Mouse (Mus musculus) forebrain, embryonic 13.5 days (tissue): ENCODE results near the gene Etv4. TPM values are rescaled to one million over a fixed set of nuclear protein-coding genes. Genes with fewer than 3 reads are reported as not detected.
A peak's percentile ranks its signal among the peaks of the same experiment; 100 is the strongest.

ENCODE experiments used
- ATAC-seq: fragments of 200-750 bp; cut with Nextera tagmentation; 2 replicates; pipeline ENCODE4 v1.8.0; 2017
- H3K27ac ChIP-seq: fragments of 300-500 bp; sonication (generic); 2 replicates; pipeline ENCODE4 v1.5.1; 2015; ENCODE audit warnings: inconsistent platforms, mild to moderate bottlenecking, moderate library complexity
- H3K27me3 ChIP-seq: fragments of 300-500 bp; sonication (generic); 2 replicates; pipeline ENCODE4 v1.6.1; 2015; ENCODE audit warnings: mild to moderate bottlenecking, inconsistent platforms
- H3K36me3 ChIP-seq: fragments of 300-500 bp; sonication (generic); 2 replicates; pipeline ENCODE4 v1.6.1; 2015; ENCODE audit warnings: mild to moderate bottlenecking, inconsistent platforms; ENCODE audit not compliant: poor library complexity, severe bottlenecking
- H3K4me1 ChIP-seq: fragments of 300-500 bp; sonication (generic); 2 replicates; pipeline ENCODE4 v1.6.1; 2015; ENCODE audit warnings: inconsistent platforms
- H3K4me2 ChIP-seq: fragments of 300-500 bp; sonication (generic); 2 replicates; pipeline ENCODE4 v1.6.1; 2015; ENCODE audit warnings: inconsistent platforms, mild to moderate bottlenecking, moderate library complexity
- H3K4me3 ChIP-seq: fragments of 300-500 bp; sonication (generic); 2 replicates; pipeline ENCODE4 v1.5.1; 2015; ENCODE audit warnings: mild to moderate bottlenecking, inconsistent platforms
- H3K9ac ChIP-seq: fragments of 300-500 bp; sonication (generic); 2 replicates; pipeline ENCODE4 v1.6.1; 2015; ENCODE audit warnings: mild to moderate bottlenecking, inconsistent platforms
- H3K9me3 ChIP-seq: fragments of 300-500 bp; sonication (generic); replicated peaks from 2 replicates; pipeline ENCODE4 v1.6.1; 2016; ENCODE audit warnings: inconsistent platforms
- WGBS: fragments of 180-500 bp; shearing (Covaris S2); methylation state at CpG from one replicate; pipeline ENCODE4 v1.1.7; 2015; 5-methylcytosine and 5-hydroxymethylcytosine counted together
- polyA plus RNA-seq: library from polyadenylated mRNA; unstranded; fragments of >200 nt; fragmentation: Nextera tagmentation; extraction: Ambion mirVana; gene quantifications from 2 replicates; pipeline ENCODE4 v1.2.1, GENCODE M21; 2015

Gene Etv4
- 2.4 and 3.3 TPM in 2 replicates for polyA plus RNA-seq

DNA sequence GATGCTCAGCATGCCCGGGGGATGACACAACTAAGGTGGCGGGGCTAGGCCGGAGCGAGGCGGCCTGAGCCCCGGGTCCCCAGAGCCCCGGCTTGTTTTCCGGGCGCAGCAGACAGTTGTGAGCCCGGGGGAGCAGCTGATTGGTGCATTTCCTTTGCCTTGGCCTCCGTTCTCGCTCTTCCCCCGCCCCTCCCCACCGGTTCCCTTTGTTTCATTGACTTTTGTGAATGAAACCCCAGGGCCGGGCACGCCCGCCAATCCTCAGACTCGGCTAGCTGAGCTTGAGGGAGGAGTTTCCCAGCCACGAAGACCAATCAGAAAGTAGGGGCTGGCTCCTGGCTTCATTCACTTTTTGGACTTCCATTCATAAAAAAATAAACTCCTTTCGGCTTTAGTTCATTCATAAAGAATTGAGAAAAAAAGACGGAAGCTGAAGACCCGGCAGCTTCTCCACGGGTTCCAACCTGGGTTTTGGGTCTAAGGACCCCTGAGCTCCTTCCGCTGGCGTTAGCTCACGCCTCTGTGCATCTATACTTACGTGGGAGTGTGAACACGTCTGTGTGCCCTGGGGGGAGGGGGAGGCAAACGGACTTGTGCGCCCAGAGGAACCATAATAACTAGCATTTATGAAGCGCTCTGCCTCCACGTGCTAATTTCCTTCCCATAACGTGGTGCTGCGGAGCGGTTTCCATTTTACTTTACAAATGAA is at the start of gene Etv4:
TSS of gene Etv4 (minus strand) at position 229 of the 709 bp plus-strand sequence.
- H3K4me3 ChIP-seq = peak within 1 kb of the TSS; percentile 51
- peak; percentile 96 for ATAC-seq
- H3K9ac ChIP-seq = peak within 1 kb of the TSS; percentile 43
- peak within 1 kb of the TSS; percentile 96 for H3K4me2 ChIP-seq
- H3K27me3 ChIP-seq = peaks cover 87% of the 10 kb centered on the region
- no peaks in the 10 kb centered on the region for H3K36me3 ChIP-seq
- no peaks in the 10 kb centered on the region for H3K9me3 ChIP-seq
- WGBS = under 1% methylated on average over 35 of the region's 35 CpGs
- peaks cover 25% of the 10 kb centered on the region for H3K4me1 ChIP-seq
- no peak within 1 kb of the TSS for H3K27ac ChIP-seq

DNA sequence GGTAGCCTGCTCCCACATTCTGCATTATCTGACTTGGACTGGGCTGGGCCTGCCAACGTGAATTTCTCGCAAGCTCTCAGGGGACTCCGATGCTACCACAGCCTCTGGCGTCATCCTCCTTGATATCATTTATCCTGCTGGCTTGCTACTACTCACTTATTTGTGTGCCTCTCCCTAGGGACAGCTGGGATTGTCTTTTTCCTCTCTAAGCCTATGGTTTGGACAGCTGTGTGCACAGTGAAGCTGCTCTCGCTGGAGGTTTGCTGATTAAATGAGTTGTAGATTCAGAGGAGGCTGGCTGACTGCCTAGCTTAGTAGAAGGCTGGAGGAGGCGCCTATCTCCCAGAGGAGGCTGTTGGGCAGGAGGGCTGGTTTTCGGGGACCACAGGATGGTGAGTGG is 46.8 kb upstream of the Etv4 start:
- H3K27me3 ChIP-seq = no peaks in the 10 kb centered on the region
- H3K4me1 ChIP-seq = peaks cover 7% of the 10 kb centered on the region; the same call in 1 of the 2 replicates
- H3K9me3 ChIP-seq = no peaks in the 10 kb centered on the region
- H3K27ac ChIP-seq = peak overlapping the region; percentile 14; the same call in 1 of the 2 replicates
- no peak overlapping the region for H3K9ac ChIP-seq
- WGBS = 69% methylated on average over 7 of the region's 7 CpGs
- no peaks in the 10 kb centered on the region for H3K36me3 ChIP-seq
- no peak overlapping the region for H3K4me2 ChIP-seq
- no peak overlapping the region for H3K4me3 ChIP-seq
- ATAC-seq = no peak

DNA sequence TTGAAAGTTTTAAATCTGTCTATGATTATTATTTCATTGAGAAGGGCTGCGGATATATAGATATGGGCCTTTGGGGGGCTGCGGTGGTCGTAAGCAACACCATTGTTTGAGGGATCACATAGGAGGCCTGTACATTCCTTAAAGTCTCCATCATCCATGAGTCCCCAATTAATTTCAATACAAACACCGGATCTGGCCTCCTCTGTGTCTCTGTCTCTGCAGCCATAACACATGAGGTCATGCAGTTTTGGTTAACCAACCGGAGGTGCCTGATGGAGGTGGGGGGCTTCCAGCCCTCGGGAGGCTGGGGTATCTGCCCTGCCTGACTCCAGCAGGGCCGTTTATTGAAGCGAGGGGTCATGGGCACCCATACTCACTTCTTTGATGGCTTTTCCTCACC is 45.4 kb upstream of the Etv4 start:
- Histone ChIP-seq H3K36me3 (no peaks in the 10 kb centered on the region), H3K4me2 (no peak overlapping the region), H3K9ac (no peak overlapping the region), H3K4me1 (peaks cover 7% of the 10 kb centered on the region; the same call in 1 of the 2 replicates), H3K4me3 (no peak overlapping the region), H3K27me3 (no peaks in the 10 kb centered on the region), H3K27ac (no peak overlapping the region), H3K9me3 (no peaks in the 10 kb centered on the region)
- ATAC-seq = no peak
- WGBS = 64% methylated on average over 8 of the region's 8 CpGs

- no peaks in the 10 kb centered on the region for H3K9me3 ChIP-seq
- H3K4me3 ChIP-seq = no peak overlapping the region
- H3K27ac ChIP-seq = no peak overlapping the region
- WGBS = 32% methylated on average over 10 of the region's 10 CpGs
- no peaks in the 10 kb centered on the region for H3K27me3 ChIP-seq
- H3K9ac ChIP-seq = peak overlapping the region; percentile 26; the same call in 1 of the 2 replicates
- no peak for ATAC-seq
- no peak overlapping the region for H3K4me2 ChIP-seq
- no peaks in the 10 kb centered on the region for H3K36me3 ChIP-seq
- peaks cover 7% of the 10 kb centered on the region; the same call in 1 of the 2 replicates for H3K4me1 ChIP-seq
Observed at GRCm38 (mm10) chr11:101830112-101830511, 44.9 kb upstream of the Etv4 start.

DNA sequence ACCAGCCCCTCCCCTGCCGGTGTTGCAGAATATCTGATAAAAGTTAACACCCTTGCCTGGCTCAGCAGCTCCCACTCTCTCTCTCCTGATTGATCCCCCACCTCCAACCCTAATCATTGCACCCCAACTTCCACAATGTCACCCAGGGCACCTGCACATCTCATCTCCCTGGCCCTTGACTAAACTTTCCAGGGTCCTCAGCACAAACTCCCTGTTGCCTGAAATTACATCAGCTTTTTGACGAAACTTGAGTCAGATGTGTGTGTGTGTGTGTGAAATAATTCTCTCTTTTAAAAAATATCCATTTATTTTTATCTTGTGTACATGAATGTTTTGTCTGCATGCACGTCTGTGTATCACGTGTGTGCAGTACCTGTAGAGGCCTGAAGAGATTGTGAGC is 43.5 kb upstream of the Etv4 start:
- 90% methylated on average over 4 of the region's 4 CpGs for WGBS
- no peak overlapping the region for H3K4me2 ChIP-seq
- no peak overlapping the region for H3K9ac ChIP-seq
- ATAC-seq = no peak
- H3K27ac ChIP-seq = no peak overlapping the region
- no peaks in the 10 kb centered on the region for H3K27me3 ChIP-seq
- H3K4me1 ChIP-seq = peaks cover 7% of the 10 kb centered on the region; the same call in 1 of the 2 replicates
- H3K4me3 ChIP-seq = no peak overlapping the region
- H3K9me3 ChIP-seq = no peaks in the 10 kb centered on the region
- no peaks in the 10 kb centered on the region for H3K36me3 ChIP-seq

DNA sequence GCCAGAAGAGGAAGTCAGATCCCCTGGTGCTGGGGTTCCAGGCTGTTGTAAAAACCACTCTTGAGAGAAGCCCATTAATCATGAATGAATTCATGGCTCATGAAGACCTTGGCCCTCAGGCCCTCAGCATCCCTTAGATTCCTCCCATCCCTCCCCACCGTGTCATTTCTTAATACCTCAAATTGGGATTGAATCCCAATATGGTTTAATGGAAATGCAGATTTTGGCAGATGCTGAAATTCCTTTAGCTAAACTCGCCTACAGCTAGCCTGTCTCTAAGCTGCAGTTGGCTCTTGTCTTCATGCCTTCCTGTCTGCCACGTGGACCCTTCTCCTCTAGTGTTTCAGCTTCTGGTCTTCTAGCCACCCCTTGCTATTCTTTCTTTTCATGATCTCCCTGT is 38.0 kb upstream of the Etv4 start:
- Histone ChIP-seq H3K9ac (no peak overlapping the region), H3K27ac (no peak overlapping the region), H3K4me1 (no peaks in the 10 kb centered on the region), H3K27me3 (no peaks in the 10 kb centered on the region), H3K4me3 (no peak overlapping the region), H3K36me3 (no peaks in the 10 kb centered on the region), H3K9me3 (no peaks in the 10 kb centered on the region), H3K4me2 (no peak overlapping the region)
- 79% methylated on average over 3 of the region's 3 CpGs for WGBS
- no peak for ATAC-seq

DNA sequence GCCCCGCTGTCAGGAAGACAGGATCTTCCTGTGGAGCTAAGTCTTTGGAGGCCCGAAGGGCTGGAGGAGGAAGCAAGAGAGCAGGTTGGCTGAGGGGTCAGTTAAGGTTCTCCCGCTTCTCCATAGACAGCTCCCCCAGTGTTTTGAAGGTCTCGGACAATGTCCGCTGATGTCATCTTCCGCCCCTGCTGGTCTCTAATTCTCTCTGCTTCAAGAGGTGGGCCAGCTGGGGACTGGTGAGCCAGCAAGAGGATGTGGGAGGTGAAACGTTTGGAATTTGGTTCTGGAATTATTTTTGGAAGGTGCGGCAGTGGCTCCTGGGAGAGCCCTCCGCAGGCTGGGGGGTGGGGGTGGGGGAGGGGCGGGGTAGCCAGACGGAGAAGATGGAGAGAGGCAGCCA is 35.7 kb upstream of the Etv4 start:
- Histone ChIP-seq H3K4me3 (no peak overlapping the region), H3K9ac (no peak overlapping the region), H3K9me3 (no peaks in the 10 kb centered on the region), H3K27me3 (no peaks in the 10 kb centered on the region), H3K27ac (no peak overlapping the region), H3K4me1 (no peaks in the 10 kb centered on the region), H3K36me3 (no peaks in the 10 kb centered on the region), H3K4me2 (no peak overlapping the region)
- WGBS = 57% methylated on average over 11 of the region's 11 CpGs
- ATAC-seq = no peak

DNA sequence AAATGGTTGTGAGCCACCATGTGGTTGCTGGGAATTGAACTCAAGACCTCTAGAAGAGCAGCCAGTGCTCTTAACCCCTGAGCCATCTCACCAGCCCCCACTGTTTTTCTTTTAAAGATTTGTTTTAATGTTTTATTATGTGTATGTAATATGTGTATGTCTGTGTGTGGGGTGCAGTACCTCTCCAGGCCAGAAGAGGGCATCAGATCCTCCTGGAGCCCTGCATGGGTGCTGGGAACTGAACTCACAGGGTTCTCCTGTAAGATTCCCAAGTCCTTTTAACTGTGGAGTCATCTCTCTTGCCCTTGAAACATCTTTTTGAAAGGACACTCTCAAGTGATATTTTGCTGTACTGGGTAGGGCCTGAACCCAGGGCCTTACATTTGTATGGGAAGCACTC is 34.7 kb upstream of the Etv4 start:
- ATAC-seq = no peak
- H3K27ac ChIP-seq = no peak overlapping the region
- no peak overlapping the region for H3K4me3 ChIP-seq

DNA sequence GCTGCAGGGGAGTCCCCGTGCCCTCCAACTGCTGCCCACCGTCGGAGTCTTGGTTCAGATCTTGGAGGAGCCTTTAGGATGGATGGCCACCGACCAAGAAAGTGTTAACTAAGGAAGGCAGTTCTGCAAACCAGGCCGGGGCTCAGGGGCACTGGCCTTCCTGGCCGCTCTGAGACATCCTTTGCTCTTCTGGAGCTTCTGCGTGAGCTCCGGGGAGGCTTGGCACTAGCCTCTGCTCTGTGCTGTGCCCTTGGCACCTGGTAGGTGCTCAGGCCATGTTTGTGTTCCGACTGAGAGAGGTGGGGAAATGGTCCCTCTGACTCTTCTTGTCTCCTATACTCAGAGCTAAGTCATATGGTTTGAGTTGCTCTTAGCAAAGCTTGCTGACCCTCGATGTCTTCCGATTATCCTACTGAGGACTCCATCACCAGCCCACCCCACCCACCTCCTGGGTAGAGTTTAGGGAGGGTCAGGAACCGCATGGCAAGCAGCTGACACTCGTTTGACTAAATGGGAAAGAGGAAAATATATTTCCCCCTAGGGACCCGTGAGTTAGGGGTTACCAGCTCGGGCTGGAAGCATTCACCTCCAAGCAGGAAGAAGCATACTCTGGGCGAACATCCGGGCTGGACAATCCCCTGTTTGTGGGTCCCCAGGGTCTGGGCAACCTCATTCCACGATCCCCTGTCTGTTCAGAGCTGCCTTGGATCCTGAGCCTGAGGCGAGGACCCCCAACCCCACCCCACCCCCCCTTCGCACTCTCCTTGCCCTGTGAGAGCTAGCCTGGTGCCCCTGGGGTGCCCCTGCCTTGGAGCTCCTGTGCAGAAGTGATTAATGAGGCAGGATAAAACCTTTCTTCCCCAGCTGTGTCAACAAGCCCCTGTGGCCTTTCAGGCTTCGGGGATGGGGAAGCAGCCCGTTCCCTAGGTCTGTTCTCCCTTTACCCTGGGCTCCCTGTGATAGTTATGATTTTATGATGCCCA is 30.2 kb upstream of the Etv4 start:
- no peak for ATAC-seq
- Histone ChIP-seq H3K4me3 (no peak overlapping the region), H3K27ac (no peak overlapping the region), H3K36me3 (no peaks in the 10 kb centered on the region), H3K9me3 (peaks cover 3% of the 10 kb centered on the region; the same call in 1 of the 2 replicates), H3K27me3 (peaks cover 8% of the 10 kb centered on the region; the same call in 1 of the 2 replicates), H3K9ac (no peak overlapping the region), H3K4me1 (peaks cover 7% of the 10 kb centered on the region; the same call in 1 of the 2 replicates), H3K4me2 (peak overlapping the region; percentile 53; the same call in 1 of the 2 replicates)
- WGBS = 26% methylated on average over 22 of the region's 22 CpGs

More for the DNA sequence above, 34.7 kb upstream of the Etv4 start:
- Histone ChIP-seq H3K9ac (no peak overlapping the region), H3K9me3 (no peaks in the 10 kb centered on the region), H3K36me3 (no peaks in the 10 kb centered on the region), H3K4me2 (no peak overlapping the region), H3K27me3 (no peaks in the 10 kb centered on the region), H3K4me1 (peaks cover under 1% of the 10 kb centered on the region; the same call in 1 of the 2 replicates)

DNA sequence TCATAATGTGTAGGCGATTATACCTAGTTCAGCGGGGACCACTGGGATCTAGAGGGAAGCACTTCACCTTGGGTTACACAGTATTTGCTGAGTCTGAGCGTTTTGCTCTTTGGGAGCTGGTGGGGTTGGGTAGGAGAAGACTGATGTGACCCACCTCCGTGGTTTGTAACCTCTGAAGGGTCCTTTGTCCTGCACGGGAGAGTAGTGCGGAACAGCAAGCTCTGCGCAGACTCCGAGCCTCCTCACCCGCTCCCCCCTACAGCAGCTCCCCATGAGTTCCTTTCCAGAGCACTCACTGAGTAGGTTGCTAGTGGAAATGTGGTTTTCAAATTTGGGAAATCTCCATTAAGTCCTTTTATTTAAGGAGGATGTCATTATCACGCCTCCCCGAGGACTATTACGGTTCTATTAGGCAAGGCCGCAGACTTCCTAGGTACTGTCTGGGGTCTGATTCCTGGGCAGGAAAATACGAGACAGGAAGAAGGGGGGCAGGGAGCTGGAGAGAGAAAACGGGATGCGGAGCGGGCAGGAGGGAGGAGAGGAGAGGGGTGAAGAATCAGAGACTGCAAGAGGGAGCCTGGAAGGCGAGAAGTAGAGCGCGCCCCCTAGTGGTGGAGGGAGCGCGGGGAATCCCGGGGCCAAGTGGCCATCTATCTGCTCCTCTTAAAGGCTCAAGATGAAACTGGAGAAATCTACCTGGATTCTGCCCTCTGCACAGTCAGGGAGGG is 29.4 kb upstream of the Etv4 start:
- ATAC-seq = peak; percentile 33; the same call in 1 of the 2 replicates
- H3K4me3 ChIP-seq = peak overlapping the region; percentile 26
- peaks cover 7% of the 10 kb centered on the region; the same call in 1 of the 2 replicates for H3K4me1 ChIP-seq
- H3K27me3 ChIP-seq = peaks cover 13% of the 10 kb centered on the region; the same call in 1 of the 2 replicates
- H3K36me3 ChIP-seq = no peaks in the 10 kb centered on the region
- WGBS = 7% methylated on average over 23 of the region's 23 CpGs
- H3K9me3 ChIP-seq = peaks cover 3% of the 10 kb centered on the region; the same call in 1 of the 2 replicates
- H3K9ac ChIP-seq = peak overlapping the region; percentile 47
- no peak overlapping the region for H3K27ac ChIP-seq
- H3K4me2 ChIP-seq = peak overlapping the region; percentile 53

GRCm38 (mm10) chr11:101813259-101813658 is 28.1 kb upstream of the Etv4 start:
- Histone ChIP-seq H3K27me3 (peaks cover 14% of the 10 kb centered on the region; the same call in 1 of the 2 replicates), H3K4me3 (no peak overlapping the region), H3K36me3 (no peaks in the 10 kb centered on the region), H3K4me1 (peaks cover 7% of the 10 kb centered on the region; the same call in 1 of the 2 replicates), H3K27ac (no peak overlapping the region), H3K4me2 (no peak overlapping the region), H3K9me3 (peaks cover 3% of the 10 kb centered on the region; the same call in 1 of the 2 replicates), H3K9ac (no peak overlapping the region)
- ATAC-seq = no peak
- 1% methylated on average over 7 of the region's 7 CpGs for WGBS
